Mouse (Mus musculus) liver, embryonic 11.5 days (tissue): ENCODE measurements around the gene Fank1. TPM values are rescaled to one million over a fixed set of nuclear protein-coding genes. Genes with fewer than 3 reads are reported as not detected.

Experiments used
- ATAC-seq: fragments of 200-750 bp; cut with Nextera tagmentation; replicated peaks from 2 replicates; pipeline ENCODE4 v1.8.0; 2017; ENCODE audit warnings: moderate number of reproducible peaks, mild to moderate bottlenecking, moderate TSS enrichment, moderate library complexity; ENCODE audit not compliant: low FRiP score
- DNase-seq: peaks from one replicate; pipeline ENCODE4 v3.0.0-alpha.2; 2017; ENCODE audit warnings: low spot score
- H3K27ac ChIP-seq: fragments of 300-500 bp; sonication (generic); 2 replicates; pipeline ENCODE4 v1.5.1; 2014; ENCODE audit warnings: mild to moderate bottlenecking, low read depth, low read length, control low read depth
- H3K27me3 ChIP-seq: fragments of 300-500 bp; sonication (generic); replicated peaks from 2 replicates; pipeline ENCODE4 v1.6.1; 2014; ENCODE audit warnings: low read length, mixed read lengths; ENCODE audit not compliant: control insufficient read depth, insufficient read depth
- H3K36me3 ChIP-seq: fragments of 300-500 bp; sonication (generic); 2 replicates; pipeline ENCODE4 v1.6.1; 2014; ENCODE audit warnings: mild to moderate bottlenecking, low read length, moderate library complexity, mixed read lengths; ENCODE audit not compliant: control insufficient read depth, insufficient read depth
- H3K4me1 ChIP-seq: fragments of 300-500 bp; sonication (generic); replicated peaks from 2 replicates; pipeline ENCODE4 v1.6.1; 2014; ENCODE audit warnings: low read length, mixed read lengths; ENCODE audit not compliant: control insufficient read depth, insufficient read depth
- H3K4me2 ChIP-seq: fragments of 300-500 bp; sonication (generic); 2 replicates; pipeline ENCODE4 v1.6.1; 2014; ENCODE audit warnings: mild to moderate bottlenecking, control low read depth, moderate library complexity
- H3K4me3 ChIP-seq: fragments of 300-500 bp; sonication (generic); 2 replicates; pipeline ENCODE4 v1.5.1; 2014; ENCODE audit warnings: low read depth, low read length, control low read depth
- H3K9ac ChIP-seq: fragments of 300-500 bp; sonication (generic); 2 replicates; pipeline ENCODE4 v1.6.1; 2014; ENCODE audit warnings: low read depth, low read length, control low read depth
- H3K9me3 ChIP-seq: fragments of 300-500 bp; sonication (generic); 2 replicates; pipeline ENCODE4 v1.6.1; 2016; ENCODE audit warnings: low read length, inconsistent platforms, mixed read lengths; ENCODE audit not compliant: control insufficient read depth
- WGBS: fragments of 180-500 bp; shearing (Covaris S2); extraction: QIAGEN DNeasy Blood & Tissue Kit; methylation state at CpG from one replicate; pipeline ENCODE4 v1.1.7; 2014; 5-methylcytosine and 5-hydroxymethylcytosine counted together
- polyA plus RNA-seq: library from polyadenylated mRNA; unstranded; fragments of >200 nt; fragmentation: Nextera tagmentation; extraction: Ambion mirVana; gene quantifications from 2 replicates; pipeline ENCODE4 v1.2.1, GENCODE M21; 2014

Fank1 gene
- polyA plus RNA-seq, 1 experiment from 2014 or later, result not detected

GRCm38 (mm10) chr7:133781991-133782390 is 5.3 kb downstream of the Fank1 start:
- Histone ChIP-seq H3K4me1 (no peaks in the 10 kb centered on the region), H3K4me2 (no peak overlapping the region), H3K36me3 (no peaks in the 10 kb centered on the region), H3K27me3 (no peaks in the 10 kb centered on the region), H3K4me3 (no peak overlapping the region), H3K27ac (no peak overlapping the region), H3K9me3 (no peaks in the 10 kb centered on the region), H3K9ac (no peak overlapping the region)
- WGBS, result 73% methylated on average over 6 of the region's 6 CpGs
- DNase-seq, result no peak
- ATAC-seq, result no peak

- peak within 1 kb of the TSS; percentile 41 for H3K4me2 ChIP-seq
- no peaks in the 10 kb centered on the region for H3K27me3 ChIP-seq
- DNase-seq (peak; percentile 54), ATAC-seq (peak; percentile 95)
- WGBS, result 21% methylated on average over 18 of the region's 18 CpGs
- H3K9me3 ChIP-seq, result no peaks in the 10 kb centered on the region
- H3K4me3 ChIP-seq, result no peak within 1 kb of the TSS
- H3K36me3 ChIP-seq, result no peaks in the 10 kb centered on the region
- no peaks in the 10 kb centered on the region for H3K4me1 ChIP-seq
- H3K27ac ChIP-seq, result no peak within 1 kb of the TSS
- no peak within 1 kb of the TSS for H3K9ac ChIP-seq
Observed at GRCm38 (mm10) chr7:133782717-133783435, 6.2 kb downstream of the Fank1 start, which contains the start of gene Dhx32. Gene Dhx32, minus strand, starts transcription at chr7:133782726.

- H3K27ac ChIP-seq, result no peak overlapping the region
- no peak overlapping the region for H3K4me2 ChIP-seq
- H3K27me3 ChIP-seq, result no peaks in the 10 kb centered on the region
- no peaks in the 10 kb centered on the region for H3K9me3 ChIP-seq
- DNase-seq, result no peak
- no peaks in the 10 kb centered on the region for H3K36me3 ChIP-seq
- WGBS, result 67% methylated on average over 6 of the region's 6 CpGs
- no peaks in the 10 kb centered on the region for H3K4me1 ChIP-seq
- no peak overlapping the region for H3K9ac ChIP-seq
- no peak overlapping the region for H3K4me3 ChIP-seq
- no peak for ATAC-seq
Observed at GRCm38 (mm10) chr7:133787571-133787970, 10.9 kb downstream of the Fank1 start.

GRCm38 (mm10) chr7:133788147-133788546 is 11.5 kb downstream of the Fank1 start:
- Histone ChIP-seq H3K4me2 (no peak overlapping the region), H3K27me3 (no peaks in the 10 kb centered on the region), H3K27ac (no peak overlapping the region), H3K9ac (no peak overlapping the region), H3K36me3 (no peaks in the 10 kb centered on the region), H3K4me1 (no peaks in the 10 kb centered on the region), H3K4me3 (no peak overlapping the region), H3K9me3 (no peaks in the 10 kb centered on the region)
- 65% methylated on average over 3 of the region's 3 CpGs for WGBS
- DNase-seq, result no peak
- no peak for ATAC-seq

- 83% methylated on average over 4 of the region's 4 CpGs for WGBS
- no peak for DNase-seq
- Histone ChIP-seq H3K27ac (no peak overlapping the region), H3K4me1 (no peaks in the 10 kb centered on the region), H3K9ac (no peak overlapping the region), H3K4me2 (no peak overlapping the region), H3K9me3 (no peaks in the 10 kb centered on the region), H3K36me3 (no peaks in the 10 kb centered on the region), H3K27me3 (no peaks in the 10 kb centered on the region), H3K4me3 (no peak overlapping the region)
- ATAC-seq, result no peak
Observed at GRCm38 (mm10) chr7:133790171-133790570, 13.5 kb downstream of the Fank1 start.

- no peak overlapping the region for H3K4me2 ChIP-seq
- H3K36me3 ChIP-seq, result no peaks in the 10 kb centered on the region
- DNase-seq, result no peak
- H3K27ac ChIP-seq, result no peak overlapping the region
- H3K4me1 ChIP-seq, result no peaks in the 10 kb centered on the region
- H3K9ac ChIP-seq, result no peak overlapping the region
- no peaks in the 10 kb centered on the region for H3K9me3 ChIP-seq
- WGBS, result 79% methylated on average over 4 of the region's 4 CpGs
- no peak overlapping the region for H3K4me3 ChIP-seq
- ATAC-seq, result no peak
- no peaks in the 10 kb centered on the region for H3K27me3 ChIP-seq
Observed at GRCm38 (mm10) chr7:133790608-133791229, 14.1 kb downstream of the Fank1 start.

GRCm38 (mm10) chr7:133792771-133793170 is 16.1 kb downstream of the Fank1 start:
- Histone ChIP-seq H3K4me1 (no peaks in the 10 kb centered on the region), H3K27ac (no peak overlapping the region), H3K9ac (0 out of 2 replicates have a peak overlapping the region, but pooled peaks have one; percentile 6), H3K4me3 (no peak overlapping the region), H3K4me2 (no peak overlapping the region), H3K27me3 (no peaks in the 10 kb centered on the region), H3K9me3 (no peaks in the 10 kb centered on the region), H3K36me3 (no peaks in the 10 kb centered on the region)
- no peak for DNase-seq
- ATAC-seq, result no peak
- WGBS, result 24% methylated on average over 1 of the region's 1 CpGs

- H3K9me3 ChIP-seq, result no peaks in the 10 kb centered on the region
- no peaks in the 10 kb centered on the region for H3K36me3 ChIP-seq
- DNase-seq, result no peak
- ATAC-seq, result no peak
- no peak overlapping the region for H3K27ac ChIP-seq
- H3K9ac ChIP-seq, result no peak overlapping the region
- no peak overlapping the region for H3K4me3 ChIP-seq
- 67% methylated on average over 10 of the region's 10 CpGs for WGBS
- H3K4me2 ChIP-seq, result no peak overlapping the region
- no peaks in the 10 kb centered on the region for H3K4me1 ChIP-seq
- H3K27me3 ChIP-seq, result no peaks in the 10 kb centered on the region
Observed at GRCm38 (mm10) chr7:133793248-133794131, 16.8 kb downstream of the Fank1 start.
